Mouse (Mus musculus): ENCODE results near the gene Cytip. TPM values are rescaled to one million over a fixed set of nuclear protein-coding genes. Genes with fewer than 3 reads are reported as not detected.

The Cytip gene
- total and polyA plus RNA-seq, 2 experiments from 2014 or later: 0.49 TPM; not detected in 1

GRCm38 (mm10) chr2:58180776-58181175, 14.6 kb downstream of the Cytip start:
- Histone ChIP-seq H3K27ac (ENCODE audit: low read depth) (no peak overlapping the region), H3K9ac (replicated peaks; ENCODE audit: low read depth, low read length) (no peak overlapping the region), H3K4me2 (ENCODE audit: low read depth, low read length) (no peak overlapping the region), H3K4me3 (ENCODE audit: low read depth, low read length) (no peak overlapping the region), H3K27me3 (ENCODE audit: control insufficient read depth, insufficient read depth, low read length) (no peaks in the 10 kb centered on the region), H3K9me3 (replicated peaks; ENCODE audit: control insufficient read depth, low read length) (no peaks in the 10 kb centered on the region), H3K4me1 (ENCODE audit: control insufficient read depth, insufficient read depth) (peaks cover 4% of the 10 kb centered on the region; the same call in 1 of the 2 replicates), H3K36me3 (replicated peaks; ENCODE audit: control insufficient read depth, insufficient read depth, low read length) (no peaks in the 10 kb centered on the region)
- DNase-seq (ENCODE audit: low spot score) (no peak), ATAC-seq (ENCODE audit: insufficient read depth, low read depth) (no peak)
- TF ChIP-seq EP300 (IDR thresholded peaks at IDR 0.05; ENCODE audit: low read depth) (no peak), CTCF (IDR thresholded peaks at IDR 0.05; ENCODE audit: low read depth) (no peak)
- WGBS: 42% methylated on average over 1 of the region's 1 CpGs

DNA sequence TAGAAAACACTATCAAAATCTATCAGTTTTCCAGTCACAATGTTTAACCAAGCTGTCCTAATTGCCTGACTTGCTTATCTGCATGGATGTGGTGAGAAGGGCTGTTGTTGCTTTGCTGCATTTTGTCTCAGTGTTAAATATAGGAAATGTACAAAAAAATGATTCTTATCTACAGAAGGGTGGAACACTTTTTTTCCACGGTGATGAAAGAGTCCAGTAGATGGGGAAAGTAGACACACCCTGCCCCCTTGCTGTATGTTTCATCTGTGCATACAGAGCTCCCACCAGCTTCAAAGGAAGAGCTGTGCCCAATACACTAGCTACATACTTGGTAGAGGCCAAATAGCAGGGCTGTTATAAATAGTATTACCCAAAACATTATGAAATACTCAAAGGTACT, 16.3 kb downstream of the Cytip start:
- Histone ChIP-seq H3K9me3 (replicated peaks; ENCODE audit: control insufficient read depth, low read length) (no peaks in the 10 kb centered on the region), H3K27me3 (ENCODE audit: control insufficient read depth, insufficient read depth, low read length) (no peaks in the 10 kb centered on the region), H3K4me2 (ENCODE audit: low read depth, low read length) (no peak overlapping the region), H3K36me3 (replicated peaks; ENCODE audit: control insufficient read depth, insufficient read depth, low read length) (no peaks in the 10 kb centered on the region), H3K4me3 (ENCODE audit: low read depth, low read length) (no peak overlapping the region), H3K27ac (ENCODE audit: low read depth) (no peak overlapping the region), H3K4me1 (ENCODE audit: control insufficient read depth, insufficient read depth) (peaks cover 18% of the 10 kb centered on the region), H3K9ac (replicated peaks; ENCODE audit: low read depth, low read length) (no peak overlapping the region)
- no peak for DNase-seq (ENCODE audit: low spot score)
- no peak for TF ChIP-seq EP300 (IDR thresholded peaks at IDR 0.05; ENCODE audit: low read depth)
- TF ChIP-seq CTCF (IDR thresholded peaks at IDR 0.05; ENCODE audit: low read depth): no peak
- WGBS: 16% methylated on average over 1 of the region's 1 CpGs
- ATAC-seq (ENCODE audit: insufficient read depth, low read depth): no peak

- H3K27me3 ChIP-seq (ENCODE audit: control insufficient read depth, insufficient read depth, low read length): no peaks in the 10 kb centered on the region
- H3K4me2 ChIP-seq (ENCODE audit: low read depth, low read length): no peak overlapping the region
- TF ChIP-seq EP300 (IDR thresholded peaks at IDR 0.05; ENCODE audit: low read depth): no peak
- no peak for TF ChIP-seq CTCF (IDR thresholded peaks at IDR 0.05; ENCODE audit: low read depth)
- WGBS: 37% methylated on average over 8 of the region's 8 CpGs
- H3K9me3 ChIP-seq (replicated peaks; ENCODE audit: control insufficient read depth, low read length): no peaks in the 10 kb centered on the region
- H3K4me1 ChIP-seq (ENCODE audit: control insufficient read depth, insufficient read depth): peaks cover 18% of the 10 kb centered on the region
- H3K4me3 ChIP-seq (ENCODE audit: low read depth, low read length): no peak overlapping the region
- H3K36me3 ChIP-seq (replicated peaks; ENCODE audit: control insufficient read depth, insufficient read depth, low read length): no peaks in the 10 kb centered on the region
- H3K9ac ChIP-seq (replicated peaks; ENCODE audit: low read depth, low read length): no peak overlapping the region
- DNase-seq (ENCODE audit: low spot score): peak; percentile 81
- ATAC-seq (ENCODE audit: insufficient read depth, low read depth): peak; percentile 62
- 0 out of 2 replicates have a peak overlapping the region, but pooled peaks have one; percentile 11 for H3K27ac ChIP-seq (ENCODE audit: low read depth)
Observed at GRCm38 (mm10) chr2:58175392-58176291, 19.7 kb downstream of the Cytip start.

- DNase-seq (ENCODE audit: low spot score): no peak
- H3K4me3 ChIP-seq (ENCODE audit: low read depth, low read length): no peak overlapping the region
- WGBS: 31% methylated on average over 9 of the region's 9 CpGs
- 0 out of 2 replicates have a peak, but pooled peaks have one; percentile 11 for ATAC-seq (ENCODE audit: insufficient read depth, low read depth)
- H3K9ac ChIP-seq (replicated peaks; ENCODE audit: low read depth, low read length): no peak overlapping the region
- no peaks in the 10 kb centered on the region for H3K36me3 ChIP-seq (replicated peaks; ENCODE audit: control insufficient read depth, insufficient read depth, low read length)
- TF ChIP-seq CTCF (IDR thresholded peaks at IDR 0.05; ENCODE audit: low read depth): no peak
- no peak for TF ChIP-seq EP300 (IDR thresholded peaks at IDR 0.05; ENCODE audit: low read depth)
- H3K27me3 ChIP-seq (ENCODE audit: control insufficient read depth, insufficient read depth, low read length): no peaks in the 10 kb centered on the region
- 0 out of 2 replicates have a peak overlapping the region, but pooled peaks have one; percentile 11 for H3K27ac ChIP-seq (ENCODE audit: low read depth)
- peaks cover 18% of the 10 kb centered on the region for H3K4me1 ChIP-seq (ENCODE audit: control insufficient read depth, insufficient read depth)
- H3K9me3 ChIP-seq (replicated peaks; ENCODE audit: control insufficient read depth, low read length): no peaks in the 10 kb centered on the region
- H3K4me2 ChIP-seq (ENCODE audit: low read depth, low read length): no peak overlapping the region
Observed at GRCm38 (mm10) chr2:58174476-58175286, 20.7 kb downstream of the Cytip start.

DNA sequence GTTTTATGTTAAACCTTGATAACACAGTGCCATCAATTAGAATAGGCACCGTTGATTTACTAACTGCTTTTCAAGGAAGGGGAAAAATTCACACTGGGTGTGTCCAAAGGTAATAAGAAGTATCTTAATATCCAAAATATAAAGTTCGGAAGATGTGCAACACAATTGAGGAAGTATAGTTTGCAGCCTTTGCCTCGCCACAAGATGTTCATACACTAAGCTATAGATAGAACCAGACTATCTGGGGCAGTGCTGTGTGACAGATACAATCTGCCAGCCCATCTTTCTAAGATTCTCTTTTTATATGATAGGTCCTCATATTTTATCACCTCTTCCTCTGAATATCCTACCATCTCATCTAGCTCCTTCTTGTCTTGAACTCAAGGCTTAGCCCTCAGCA, 22.4 kb downstream of the Cytip start:
- Histone ChIP-seq H3K4me3 (ENCODE audit: low read depth, low read length) (no peak overlapping the region), H3K36me3 (replicated peaks; ENCODE audit: control insufficient read depth, insufficient read depth, low read length) (no peaks in the 10 kb centered on the region), H3K9me3 (replicated peaks; ENCODE audit: control insufficient read depth, low read length) (no peaks in the 10 kb centered on the region), H3K4me2 (ENCODE audit: low read depth, low read length) (no peak overlapping the region), H3K4me1 (ENCODE audit: control insufficient read depth, insufficient read depth) (peaks cover 15% of the 10 kb centered on the region), H3K9ac (replicated peaks; ENCODE audit: low read depth, low read length) (no peak overlapping the region), H3K27ac (ENCODE audit: low read depth) (no peak overlapping the region), H3K27me3 (ENCODE audit: control insufficient read depth, insufficient read depth, low read length) (no peaks in the 10 kb centered on the region)
- TF ChIP-seq EP300 (IDR thresholded peaks at IDR 0.05; ENCODE audit: low read depth): no peak
- no peak for TF ChIP-seq CTCF (IDR thresholded peaks at IDR 0.05; ENCODE audit: low read depth)
- WGBS: 83% methylated on average over 3 of the region's 3 CpGs
- ATAC-seq (ENCODE audit: insufficient read depth, low read depth) (no peak), DNase-seq (ENCODE audit: low spot score) (no peak)
